Mouse (Mus musculus) urinary bladder, postnatal 4 days (tissue): ENCODE measurements around the gene AI661453.
"Not testable (repeated sequence)": the region's sequence is repeated elsewhere in the genome, so short reads cannot be mapped to it uniquely, and the experiment has no call there.

ENCODE experiments used
- DNase-seq, 2 experiments: peaks; one replicate each; pipeline ENCODE4 v3.0.0; 2021 to 2022; ENCODE audit warnings: low spot score in 2 of 2

AI661453 gene

GRCm38 (mm10) chr17:47501531-47501930 is 65.1 kb downstream of the AI661453 start:
- DNase-seq = no peak

GRCm38 (mm10) chr17:47501946-47502706 is 65.7 kb downstream of the AI661453 start, which contains the start of gene Taf8:
Taf8 (minus strand) TSS chr17:47502292.
- DNase-seq = peak; percentile 92

GRCm38 (mm10) chr17:47502707-47503045 is 66.3 kb downstream of the AI661453 start:
- not testable (repeated sequence) for DNase-seq

- DNase-seq = no peak
Observed at GRCm38 (mm10) chr17:47503689-47504088, 67.3 kb downstream of the AI661453 start.

DNA sequence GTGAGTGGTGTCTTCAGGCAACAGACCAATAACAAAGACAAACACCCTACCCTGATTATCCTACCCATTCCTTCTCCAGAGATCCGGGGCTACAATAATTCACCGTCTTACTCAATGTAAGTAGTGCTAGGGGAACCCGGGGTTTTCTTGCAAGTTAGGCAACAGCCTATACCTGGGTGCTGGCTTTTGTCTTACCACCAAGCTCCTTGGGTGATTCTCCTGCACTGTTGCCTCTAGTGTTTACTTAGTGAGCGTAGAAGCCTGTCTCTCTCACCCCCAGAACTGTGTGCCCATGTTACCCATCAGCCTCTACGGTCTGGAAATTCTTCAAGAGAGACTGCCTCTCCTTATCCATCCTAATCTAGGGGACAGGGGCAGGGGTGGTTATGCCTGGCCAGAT is 67.8 kb downstream of the AI661453 start:
- no peak for DNase-seq

DNA sequence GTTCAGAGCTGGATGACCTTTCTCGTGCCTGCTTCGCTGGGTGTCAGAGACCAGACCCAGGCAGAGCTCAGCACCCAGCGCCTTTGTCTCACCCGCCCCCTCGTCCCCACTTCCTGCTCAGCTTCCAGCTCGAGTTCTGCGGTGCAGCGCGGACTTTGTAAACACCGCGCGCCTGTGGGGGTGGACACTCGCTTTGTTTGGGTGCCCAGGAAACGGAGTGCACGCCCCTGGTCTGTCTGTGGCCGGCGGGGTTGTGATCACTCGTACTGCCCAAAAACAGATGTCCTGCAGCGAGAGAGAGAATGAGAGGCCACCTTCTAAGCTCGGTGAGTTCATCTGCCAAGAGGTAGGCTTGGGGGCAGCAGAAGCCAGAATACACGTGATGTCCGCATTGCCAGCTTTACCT is 68.5 kb downstream of the AI661453 start, which contains the start of gene Ccnd3:
Gene Ccnd3, plus strand, starts transcription at position 111 of the 406 bp plus-strand sequence.
- DNase-seq = peak in 1 of 2 experiments; percentile 74

GRCm38 (mm10) chr17:47505566-47505965 is 69.2 kb downstream of the AI661453 start:
- no peak for DNase-seq

- DNase-seq = no peak
Observed at GRCm38 (mm10) chr17:47506042-47506441, 69.6 kb downstream of the AI661453 start.

DNA sequence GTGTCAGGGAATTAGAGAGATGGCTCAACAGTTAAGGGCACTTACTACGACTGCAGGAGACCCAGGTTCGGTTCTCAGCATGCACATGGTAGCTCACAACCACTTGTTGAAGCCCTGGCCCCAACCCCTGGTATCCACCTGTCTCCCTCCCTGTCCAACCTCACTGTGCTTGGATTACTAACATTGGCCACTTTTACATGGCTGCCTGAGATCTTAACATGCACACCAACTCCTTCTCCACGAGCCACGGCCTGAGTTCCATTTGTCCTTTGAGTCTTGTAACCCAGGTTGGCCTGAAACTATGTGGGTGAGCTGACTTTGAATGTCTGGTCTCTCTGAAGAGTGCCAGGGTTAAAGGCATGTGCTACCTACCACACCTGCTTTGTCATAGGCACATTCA is 70.3 kb downstream of the AI661453 start:
- DNase-seq = no peak

DNA sequence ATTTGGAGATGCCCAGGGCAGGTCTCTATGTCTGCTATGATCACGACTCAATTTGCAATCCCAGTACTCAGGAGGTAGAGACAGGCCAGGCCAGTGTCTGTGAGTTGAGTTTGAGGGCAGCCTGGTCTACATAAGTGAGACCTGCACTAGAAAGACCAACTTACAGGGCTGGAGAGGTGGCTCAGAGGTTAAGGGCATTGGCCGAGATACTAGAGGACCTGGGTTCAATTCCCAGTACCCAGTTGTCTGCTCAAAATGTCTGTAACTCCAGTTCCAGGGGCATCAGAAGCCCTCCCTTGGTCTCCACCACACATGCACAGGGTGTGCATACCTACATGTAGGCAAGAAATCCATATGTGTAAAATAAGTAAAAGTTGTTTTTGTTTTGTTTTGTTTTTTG is 71.1 kb downstream of the AI661453 start:
- DNase-seq = no peak

DNA sequence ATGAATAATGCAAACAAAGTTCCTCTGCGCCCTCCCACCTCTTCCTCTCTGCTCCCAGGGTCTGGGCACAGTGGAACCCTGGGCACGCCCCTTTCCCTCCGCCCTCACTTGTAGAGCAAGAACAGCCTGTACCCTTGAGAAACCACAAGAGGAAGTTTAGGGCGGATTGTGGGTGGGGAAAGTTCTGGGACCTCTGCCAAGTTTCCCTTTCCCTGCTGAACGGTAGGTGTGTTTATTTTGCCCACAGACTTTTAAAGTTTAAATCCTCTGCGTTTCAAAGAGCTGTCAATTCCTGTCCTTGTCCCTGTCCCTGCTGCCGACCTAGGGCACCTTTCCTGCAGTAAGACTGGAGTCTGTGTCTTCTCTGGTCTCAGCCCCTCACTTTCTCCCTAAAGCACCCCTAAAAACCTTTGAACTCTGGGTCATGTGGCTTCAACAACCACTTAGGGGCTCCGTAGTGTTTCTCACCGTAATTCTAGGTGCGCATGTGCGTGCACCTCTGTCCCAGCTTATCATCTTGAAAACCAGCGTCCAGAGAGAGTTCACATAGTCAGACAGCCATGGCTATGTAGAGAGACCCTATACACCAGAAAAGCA is 71.7 kb downstream of the AI661453 start:
- DNase-seq = peak; percentile 88 to 90

GRCm38 (mm10) chr17:47509031-47509705 is 72.8 kb downstream of the AI661453 start:
- DNase-seq = no peak

DNA sequence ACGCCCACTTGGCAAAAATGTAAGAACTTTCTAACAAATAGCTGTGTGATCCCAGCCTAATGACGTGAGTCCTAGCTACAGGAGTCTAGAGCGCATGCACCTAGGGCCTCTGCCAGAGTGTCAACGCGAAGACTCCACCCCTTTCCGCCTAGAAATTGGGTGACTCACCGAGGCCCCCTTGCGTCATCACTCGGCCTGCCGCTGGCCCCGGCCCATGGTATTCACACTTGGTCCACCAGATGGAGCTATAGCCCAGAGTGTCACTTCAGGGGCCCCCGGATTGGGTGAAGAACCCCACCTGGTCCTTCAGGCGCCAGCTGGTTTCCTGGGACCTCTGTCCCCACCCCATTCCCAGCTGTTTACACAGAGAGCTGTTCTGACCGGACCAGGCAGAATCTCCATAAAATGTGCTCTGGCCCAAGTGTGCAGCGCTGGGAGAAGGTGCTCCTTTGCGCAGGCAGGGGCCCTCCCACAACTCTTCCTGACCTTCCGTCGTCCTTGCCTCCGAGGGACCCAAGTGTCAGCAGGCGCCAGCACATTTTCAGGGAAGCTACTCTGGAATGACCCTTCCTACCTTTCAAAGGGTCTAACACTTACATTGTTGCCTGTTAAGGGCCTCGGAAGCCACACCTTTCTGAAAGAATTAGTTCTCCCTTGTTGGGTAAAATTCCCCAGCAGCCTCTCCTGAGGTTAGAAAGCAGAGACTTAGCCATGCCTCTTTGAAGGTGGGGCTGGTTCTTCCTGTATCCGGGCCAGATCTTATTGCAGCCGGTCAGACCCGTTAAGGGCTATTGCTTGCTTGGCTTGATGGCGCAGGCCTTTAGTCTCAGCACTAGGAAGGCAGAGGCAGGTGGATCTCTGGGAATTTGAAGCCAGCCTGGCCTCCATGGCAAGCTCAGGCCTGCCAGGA is 75.0 kb downstream of the AI661453 start:
- DNase-seq = peak; percentile 99

DNA sequence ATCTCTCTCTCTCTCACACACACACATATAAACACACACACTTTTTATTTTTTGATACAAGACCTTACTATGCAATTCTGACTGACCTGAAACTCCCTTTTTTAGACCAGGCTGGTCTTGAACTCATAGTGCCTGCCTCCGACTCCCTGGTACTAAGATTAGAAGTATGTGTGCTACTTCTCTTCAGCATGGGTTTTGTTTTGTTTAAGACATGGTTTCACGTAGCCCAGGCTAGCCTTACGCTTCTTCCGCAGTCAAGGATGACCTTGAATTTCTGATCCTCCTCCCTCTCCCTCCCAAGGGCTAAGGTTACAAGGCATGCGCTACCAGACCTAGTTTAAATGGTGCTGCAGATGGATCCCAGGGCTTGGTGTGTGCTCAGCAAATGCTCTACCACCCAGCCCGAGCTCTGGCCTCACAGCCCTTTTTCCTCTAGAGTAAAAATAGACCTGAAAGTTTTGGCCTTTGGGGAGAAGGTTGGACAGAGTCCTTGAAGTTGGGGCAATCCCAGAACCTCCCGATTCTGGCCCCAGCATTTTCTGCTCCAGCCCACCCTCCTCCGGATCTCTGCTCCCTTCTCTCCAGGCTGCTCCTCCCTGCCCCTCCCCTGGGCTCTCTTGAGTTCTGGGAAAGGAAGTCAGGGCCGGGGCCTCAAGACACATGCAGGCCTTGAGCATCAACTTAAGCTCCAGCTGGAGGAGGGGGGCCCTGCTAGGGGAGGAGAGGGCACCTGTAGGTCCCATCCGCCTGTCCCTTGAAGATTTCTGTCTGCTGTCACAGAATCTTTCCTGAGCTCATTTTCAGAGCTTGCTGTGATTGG is 76.8 kb downstream of the AI661453 start:
- DNase-seq = peak; percentile 74 to 76

- DNase-seq = no peak
Observed at GRCm38 (mm10) chr17:47515180-47515844, 78.9 kb downstream of the AI661453 start.

DNA sequence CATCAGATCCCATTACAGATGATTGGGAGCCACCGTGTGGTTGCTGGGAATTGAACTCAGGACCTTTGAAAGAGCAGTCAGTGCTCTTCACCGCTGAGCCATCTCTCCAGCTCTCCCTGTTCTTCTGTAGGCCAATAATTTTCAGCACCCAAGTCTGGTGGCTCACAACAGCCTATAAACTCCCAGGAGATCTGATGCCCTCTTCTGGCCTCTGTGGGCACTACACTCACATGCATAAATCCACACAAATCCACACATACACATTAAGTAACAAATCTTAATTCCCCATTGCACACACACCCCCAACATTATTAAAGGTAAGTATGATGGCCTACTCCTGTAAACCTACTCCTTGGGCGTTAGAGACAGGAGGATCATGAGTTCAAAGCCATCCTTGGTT is 79.8 kb downstream of the AI661453 start:
- DNase-seq = no peak

- DNase-seq = peak in 1 of 2 experiments; percentile 52
Observed at GRCm38 (mm10) chr17:47518205-47518604, 81.8 kb downstream of the AI661453 start.
